Mouse (Mus musculus): ENCODE data around the gene Gm29582. TPM values are rescaled to one million over a fixed set of nuclear protein-coding genes. Genes with fewer than 3 reads are reported as not detected.
"Not testable (repeated sequence)": the region's sequence is repeated elsewhere in the genome, so short reads cannot be mapped to it uniquely, and the experiment has no call there.

Gm29582 gene
- not detected in 2 replicates for polyA plus RNA-seq (2016; fragmentation: Nextera tagmentation; extraction: Ambion mirVana)

- DNase-seq (ENCODE audit: low spot score); H3K27ac ChIP-seq (replicated peaks); H3K4me3 ChIP-seq; H3K27me3 ChIP-seq (ENCODE audit: low read depth, poor library complexity, severe bottlenecking); H3K4me1 ChIP-seq; H3K9me3 ChIP-seq (replicated peaks); H3K36me3 ChIP-seq: not testable (repeated sequence)
- WGBS: no CpG with 5 or more reads among the region's 8 CpGs
Observed at GRCm38 (mm10) chrY:30738461-30738860, at the start of gene Gm29582. Gene Gm29582, minus strand, starts transcription at chrY:30738561.
